Mouse (Mus musculus) forebrain, postnatal 0 days (tissue): ENCODE data around the gene Rrnad1. TPM values are rescaled to one million over a fixed set of nuclear protein-coding genes. Genes with fewer than 3 reads are reported as not detected.

Experiments
- ATAC-seq: fragments of 200-750 bp; cut with Nextera tagmentation; 2 replicates; pipeline ENCODE4 v1.8.0; 2017; ENCODE audit warnings: mild to moderate bottlenecking, moderate library complexity
- DNase-seq: peaks from one replicate; pipeline ENCODE4 v3.0.0-alpha.2; 2015
- H3K27ac ChIP-seq: fragments of 300-500 bp; sonication (generic); 2 replicates; pipeline ENCODE4 v1.5.1; 2014; ENCODE audit warnings: low read depth, mild to moderate bottlenecking, antibody characterized with exemption, low read length, moderate library complexity, mixed read lengths
- H3K27me3 ChIP-seq: fragments of 300-500 bp; sonication (generic); 2 replicates; pipeline ENCODE4 v1.6.1; 2014; ENCODE audit warnings: mild to moderate bottlenecking, low read length, mixed read lengths; ENCODE audit not compliant: insufficient read depth
- H3K36me3 ChIP-seq: fragments of 300-500 bp; sonication (generic); 2 replicates; pipeline ENCODE4 v1.6.1; 2014; ENCODE audit warnings: mild to moderate bottlenecking, moderate library complexity; ENCODE audit not compliant: insufficient read depth
- H3K4me1 ChIP-seq: fragments of 300-500 bp; sonication (generic); 2 replicates; pipeline ENCODE4 v1.6.1; 2014; ENCODE audit warnings: antibody characterized with exemption; ENCODE audit not compliant: insufficient read depth
- H3K4me2 ChIP-seq: fragments of 300-500 bp; sonication (generic); 2 replicates; pipeline ENCODE4 v1.6.1; 2014; ENCODE audit warnings: low read depth, mild to moderate bottlenecking, moderate library complexity
- H3K4me3 ChIP-seq: fragments of 300-500 bp; sonication (generic); 2 replicates; pipeline ENCODE4 v1.5.1; 2014; ENCODE audit warnings: low read depth, low read length, mixed read lengths
- H3K9ac ChIP-seq: fragments of 300-500 bp; sonication (generic); 2 replicates; pipeline ENCODE4 v1.6.1; 2014; ENCODE audit warnings: mild to moderate bottlenecking
- H3K9me3 ChIP-seq: fragments of 300-500 bp; sonication (generic); 2 replicates; pipeline ENCODE4 v1.6.1; 2016; ENCODE audit warnings: low read length
- CTCF ChIP-seq: sonication (generic); IDR thresholded peaks from 2 replicates; pipeline ENCODE4 v1.5.1; 2016; ENCODE audit warnings: antibody characterized with exemption, control low read depth, low read depth
- WGBS: fragments of 180-500 bp; shearing (Covaris S2); extraction: QIAGEN DNeasy Blood & Tissue Kit; methylation state at CpG from one replicate; pipeline ENCODE4 v1.1.7; 2014; 5-methylcytosine and 5-hydroxymethylcytosine counted together
- polyA plus RNA-seq: library from polyadenylated mRNA; unstranded; fragments of >200 nt; fragmentation: Nextera tagmentation; extraction: Ambion mirVana; gene quantifications from 2 replicates; pipeline ENCODE4 v1.2.1, GENCODE M21; 2015
- total RNA-seq: library from RNA; depleted of rRNA; stranded (reverse); fragments of >200 nt; gene quantifications from 2 replicates; pipeline ENCODE4 v1.2.3, GENCODE M21; 2014

Rrnad1 gene
- total and polyA plus RNA-seq, 2 experiments from 2014 or later = 15.6 to 31.8 TPM

DNA sequence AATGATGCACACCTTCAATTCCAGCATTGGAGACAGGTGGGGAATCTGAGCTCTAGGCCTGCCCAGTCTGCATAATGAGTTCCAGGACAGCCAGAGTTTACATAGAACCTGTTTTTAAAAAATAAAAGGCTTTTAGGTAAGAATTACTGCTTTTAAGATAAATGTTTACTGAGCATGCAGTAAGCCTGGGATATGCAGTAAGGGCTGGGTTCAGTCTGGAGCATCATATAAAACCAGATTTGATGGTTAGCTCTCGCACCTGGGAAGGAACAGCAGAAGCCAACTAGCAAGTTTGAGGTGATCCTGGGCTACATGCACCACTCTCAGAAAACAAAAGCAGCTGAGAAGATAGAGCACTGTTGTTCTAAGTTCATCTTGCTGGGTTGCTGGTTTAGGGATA lies 12.0 kb downstream of the Rrnad1 start:
- Histone ChIP-seq H3K9me3 (no peaks in the 10 kb centered on the region), H3K4me2 (peak overlapping the region; percentile 66; the same call in 1 of the 2 replicates), H3K4me3 (no peak overlapping the region), H3K9ac (no peak overlapping the region), H3K27me3 (no peaks in the 10 kb centered on the region), H3K27ac (peak overlapping the region; percentile 70; the same call in 1 of the 2 replicates), H3K4me1 (0 out of 2 replicates have a peak, but pooled peaks cover 3% of the 10 kb centered on the region), H3K36me3 (peaks cover 46% of the 10 kb centered on the region)
- WGBS = 92% methylated on average over 1 of the region's 1 CpGs
- no peak for ATAC-seq
- no peak for DNase-seq
- no peak for TF ChIP-seq CTCF

DNA sequence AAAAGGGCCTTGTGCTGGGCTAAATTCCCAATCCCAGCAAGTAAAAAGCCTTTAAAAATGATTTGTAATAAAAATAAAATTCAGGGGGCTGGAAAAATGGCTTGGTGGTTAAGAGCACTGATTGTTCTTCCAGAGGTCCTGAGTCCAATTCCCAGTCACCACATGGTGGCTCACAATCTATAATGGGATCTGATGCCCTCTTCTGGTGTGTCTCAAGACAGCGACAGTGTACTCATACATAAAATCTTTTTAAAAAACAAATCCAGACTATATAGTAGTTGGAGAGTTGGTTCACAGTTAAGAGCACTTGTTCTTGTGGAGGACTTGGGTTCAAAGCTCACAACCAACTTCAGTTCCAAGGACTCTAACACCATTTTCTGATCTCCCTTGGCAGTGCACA lies 13.5 kb downstream of the Rrnad1 start:
- H3K4me3 ChIP-seq = no peak overlapping the region
- no peak overlapping the region for H3K9ac ChIP-seq
- no peaks in the 10 kb centered on the region for H3K27me3 ChIP-seq
- WGBS = 93% methylated on average over 1 of the region's 1 CpGs
- TF ChIP-seq CTCF = no peak; the same call in 1 of the 2 replicates
- H3K36me3 ChIP-seq = peaks cover 40% of the 10 kb centered on the region
- no peak overlapping the region for H3K27ac ChIP-seq
- no peaks in the 10 kb centered on the region for H3K9me3 ChIP-seq
- ATAC-seq (no peak), DNase-seq (no peak)
- 0 out of 2 replicates have a peak, but pooled peaks cover 3% of the 10 kb centered on the region for H3K4me1 ChIP-seq
- no peak overlapping the region for H3K4me2 ChIP-seq

DNA sequence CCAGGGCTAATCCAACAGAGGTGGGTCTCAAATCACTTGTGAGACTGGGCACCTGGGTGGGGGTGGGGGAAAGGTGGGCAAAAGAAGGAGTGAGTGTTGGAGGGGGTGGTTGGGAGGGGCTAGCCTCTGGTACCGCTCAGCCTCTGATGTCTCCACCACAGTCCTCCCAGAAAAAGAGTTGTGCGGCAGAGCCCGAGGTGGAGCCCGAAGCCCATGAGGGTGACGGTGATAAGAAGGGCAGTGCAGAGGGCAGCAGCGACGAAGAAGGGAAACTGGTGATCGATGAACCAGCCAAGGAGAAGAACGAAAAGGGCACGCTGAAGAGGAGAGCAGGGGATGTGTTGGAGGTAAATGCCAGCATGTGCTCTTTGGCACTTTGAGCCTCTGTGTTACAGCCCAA lies 16.6 kb downstream of the Rrnad1 start:
- H3K27me3 ChIP-seq = no peaks in the 10 kb centered on the region
- no peak for ATAC-seq
- H3K4me1 ChIP-seq = 0 out of 2 replicates have a peak, but pooled peaks cover 2% of the 10 kb centered on the region
- 95% methylated on average over 10 of the region's 10 CpGs for WGBS
- H3K9ac ChIP-seq = no peak overlapping the region
- DNase-seq = no peak
- no peaks in the 10 kb centered on the region for H3K9me3 ChIP-seq
- H3K4me2 ChIP-seq = no peak overlapping the region
- H3K4me3 ChIP-seq = no peak overlapping the region
- peaks cover 36% of the 10 kb centered on the region for H3K36me3 ChIP-seq
- no peak for TF ChIP-seq CTCF
- H3K27ac ChIP-seq = no peak overlapping the region

DNA sequence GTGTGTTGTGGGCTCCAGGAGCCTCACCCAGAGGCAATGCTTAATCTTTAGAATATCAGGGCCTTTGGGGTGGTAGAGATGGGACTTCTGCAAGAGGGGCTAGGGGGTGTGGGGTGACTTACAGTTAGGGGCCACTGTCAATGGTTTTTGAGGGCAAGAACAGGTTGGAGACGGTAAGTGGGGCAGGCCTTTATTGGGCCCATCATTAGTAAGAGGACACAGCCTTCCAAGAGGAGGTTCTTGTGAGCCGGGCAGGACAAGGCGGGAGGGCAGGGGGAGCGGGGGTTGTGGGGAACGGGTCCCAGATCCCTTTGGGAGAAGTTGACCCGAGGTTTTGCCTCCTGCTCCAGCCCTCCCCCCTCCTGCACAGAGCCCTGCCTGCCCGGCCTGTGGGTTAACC lies 17.0 kb downstream of the Rrnad1 start:
- ATAC-seq (no peak), DNase-seq (no peak)
- Histone ChIP-seq H3K36me3 (peaks cover 36% of the 10 kb centered on the region), H3K4me3 (no peak overlapping the region), H3K9me3 (no peaks in the 10 kb centered on the region), H3K9ac (no peak overlapping the region), H3K4me2 (no peak overlapping the region), H3K27ac (no peak overlapping the region), H3K27me3 (no peaks in the 10 kb centered on the region), H3K4me1 (peaks cover 3% of the 10 kb centered on the region; the same call in 1 of the 2 replicates)
- 89% methylated on average over 7 of the region's 7 CpGs for whole genome bisulfite sequencing
- no peak for TF ChIP-seq CTCF

DNA sequence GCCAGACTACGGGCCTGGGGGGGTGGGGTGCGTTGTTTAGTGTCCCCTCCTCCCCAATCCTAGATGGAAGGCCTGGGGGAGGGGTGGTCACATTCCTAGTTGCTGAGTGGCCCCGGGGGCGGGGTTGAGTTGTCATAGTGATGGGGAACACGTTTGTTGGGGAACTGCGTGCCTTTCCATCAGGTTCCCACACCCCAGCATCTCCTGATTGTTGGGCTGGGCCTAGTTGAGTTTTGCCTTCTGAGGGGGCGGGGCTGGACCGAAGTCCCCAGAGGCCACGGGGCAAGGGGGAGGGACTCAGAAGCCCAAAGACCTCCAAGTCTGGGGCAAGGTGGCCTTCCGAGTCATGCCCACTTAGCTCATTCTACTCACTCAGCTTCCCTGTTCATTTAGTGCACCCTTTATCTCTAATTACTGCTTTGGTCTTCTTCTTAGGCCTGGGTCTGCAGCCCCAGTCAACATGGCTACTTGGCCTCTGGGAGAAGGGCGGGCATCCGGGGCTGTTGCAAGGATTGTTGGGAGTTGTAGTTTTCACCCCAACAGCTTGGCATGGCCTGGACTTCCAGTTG lies 19.9 kb downstream of the Rrnad1 start:
- Histone ChIP-seq H3K9ac (no peak overlapping the region; the same call in 1 of the 2 replicates), H3K4me2 (peak overlapping the region; percentile 46), H3K36me3 (peaks cover 26% of the 10 kb centered on the region), H3K4me3 (peak overlapping the region; percentile 29), H3K27me3 (no peaks in the 10 kb centered on the region), H3K4me1 (peaks cover 14% of the 10 kb centered on the region), H3K9me3 (no peaks in the 10 kb centered on the region), H3K27ac (peak overlapping the region; percentile 66)
- ATAC-seq = no peak
- WGBS = 5% methylated on average over 12 of the region's 12 CpGs
- DNase-seq = peak; percentile 46
- no peak for TF ChIP-seq CTCF

DNA sequence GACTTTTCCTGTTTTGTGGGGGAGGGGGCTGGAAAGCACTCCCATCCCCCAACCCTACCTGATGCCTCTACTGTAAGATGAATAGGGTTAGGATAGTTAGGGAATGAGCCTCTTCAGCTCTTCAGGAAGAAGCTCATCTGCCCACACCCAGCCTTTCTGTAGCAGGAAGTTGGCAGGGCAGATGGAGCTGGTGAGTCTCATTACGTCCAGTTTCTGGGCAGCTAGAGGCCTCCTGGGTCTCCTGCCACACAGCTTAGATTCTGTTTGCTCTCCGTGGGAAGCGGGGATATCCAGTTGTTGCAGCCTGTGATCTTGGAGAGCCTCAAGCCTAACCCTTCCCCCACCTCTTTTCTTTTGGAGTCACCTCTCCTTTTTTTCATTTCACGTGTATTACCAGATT lies 20.6 kb downstream of the Rrnad1 start:
- ATAC-seq (no peak), DNase-seq (no peak)
- Histone ChIP-seq H3K4me1 (peaks cover 14% of the 10 kb centered on the region), H3K36me3 (peaks cover 20% of the 10 kb centered on the region), H3K9ac (no peak overlapping the region; the same call in 1 of the 2 replicates), H3K27ac (peak overlapping the region; percentile 66), H3K4me3 (no peak overlapping the region), H3K4me2 (peak overlapping the region; percentile 46), H3K27me3 (no peaks in the 10 kb centered on the region), H3K9me3 (no peaks in the 10 kb centered on the region)
- no peak for TF ChIP-seq CTCF
- WGBS = 18% methylated on average over 4 of the region's 4 CpGs

DNA sequence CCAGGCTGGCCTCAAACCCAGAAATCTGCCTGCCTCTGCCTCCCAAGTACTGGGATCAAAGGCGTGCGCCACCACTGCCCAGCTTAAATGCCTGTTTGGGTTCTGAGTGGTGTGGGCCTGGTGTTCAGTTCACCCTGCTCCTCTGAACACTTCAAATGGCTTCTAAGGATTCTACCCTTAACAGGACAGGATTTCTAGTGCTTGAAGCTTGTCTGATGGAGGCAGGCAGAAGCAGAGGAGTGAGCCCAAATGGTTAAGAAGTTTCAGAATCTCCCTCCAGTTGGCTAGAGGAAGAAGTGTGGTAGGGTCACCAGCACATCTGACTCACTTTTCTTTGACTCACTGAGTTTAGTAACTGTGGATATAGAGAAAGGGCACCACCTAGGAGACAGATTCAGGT lies 21.1 kb downstream of the Rrnad1 start:
- H3K9me3 ChIP-seq = no peaks in the 10 kb centered on the region
- no peak overlapping the region for H3K4me2 ChIP-seq
- DNase-seq = no peak
- H3K36me3 ChIP-seq = peaks cover 15% of the 10 kb centered on the region
- no peak overlapping the region for H3K4me3 ChIP-seq
- TF ChIP-seq CTCF = no peak
- no peak overlapping the region for H3K9ac ChIP-seq
- no peaks in the 10 kb centered on the region for H3K27me3 ChIP-seq
- H3K27ac ChIP-seq = no peak overlapping the region; the same call in 1 of the 2 replicates
- no peak for ATAC-seq
- H3K4me1 ChIP-seq = peaks cover 14% of the 10 kb centered on the region
- 90% methylated on average over 2 of the region's 2 CpGs for WGBS
